ENCODE assay signal across 13 mouse cellular contexts in the genomic region with DNA sequence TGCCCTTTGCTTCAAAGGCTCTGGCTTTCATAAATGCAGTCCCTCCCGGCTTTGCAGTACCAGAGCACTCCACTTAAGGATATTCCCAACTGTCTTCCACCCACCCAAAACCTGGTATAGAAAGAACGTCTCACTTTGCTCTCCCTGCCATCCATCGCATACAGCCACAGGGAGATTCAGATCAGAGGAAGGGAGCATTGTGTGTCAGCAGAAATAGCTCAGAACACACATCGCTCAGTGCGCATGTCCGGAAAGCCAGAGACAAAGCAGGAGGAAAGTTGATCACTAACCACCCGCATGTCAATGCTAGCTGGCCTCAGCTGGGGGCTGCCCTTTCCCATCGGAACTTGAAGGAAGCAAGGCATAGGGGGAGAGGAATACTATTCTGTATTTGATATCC. TPM values are rescaled to one million over a fixed set of nuclear protein-coding genes. Genes with fewer than 3 reads are reported as not detected.
A peak's percentile ranks its signal among the peaks of the same experiment; 100 is the strongest.
DNase-seq lines count a peak whose midpoint lies in the region; ATAC-seq and TF ChIP-seq lines count a peak whose summit lies in the region.
"Had no signal": no experiment of that assay in that cellular context is flagged by ENCODE, and none has a peak within 500 bp of the region (broad histone marks: within the 10 kb centered on the region; RNA-seq: fewer than 3 reads in every experiment).

No protein-coding gene starts in this region.

- peak overlapping the region; percentile 38 for H3K4me3 ChIP-seq in bone marrow macrophage, adult 2 months (ENCODE audit: insufficient read depth, low read length)
- H3K4me3 ChIP-seq in liver, embryonic 15.5 days (replicated peaks), result peak overlapping the region; percentile 39
- H3K4me3 ChIP-seq in forebrain, embryonic 13.5 days, result no peak overlapping the region

- H3K4me2 ChIP-seq in liver, embryonic 15.5 days, result peak overlapping the region; percentile 62
- H3K4me2 ChIP-seq in forebrain, embryonic 13.5 days, result no peak overlapping the region

- peak overlapping the region; percentile 38 for H3K27ac ChIP-seq in bone marrow macrophage, adult 2 months (ENCODE audit: insufficient read depth, low read depth, low read length)
- no peak overlapping the region for H3K27ac ChIP-seq in liver, embryonic 15.5 days (replicated peaks)
- no peak overlapping the region for H3K27ac ChIP-seq in forebrain, embryonic 13.5 days

- peak; percentile 30 for ATAC-seq in CD4-positive, CD25-positive, alpha-beta regulatory T cell, adult 4 months
- no peak for ATAC-seq in liver, embryonic 15.5 days (ENCODE audit: insufficient read depth)
- no peak for ATAC-seq in forebrain, embryonic 13.5 days

- TF ChIP-seq CTCF in bone marrow macrophage, adult 2 months (IDR thresholded peaks at IDR 0.05; ENCODE audit: low read depth, low read length), result no peak

- H3K36me3 ChIP-seq in liver, embryonic 15.5 days (replicated peaks), result peaks cover 9% of the 10 kb centered on the region
- peaks cover 67% of the 10 kb centered on the region for H3K36me3 ChIP-seq in forebrain, embryonic 13.5 days (ENCODE audit: poor library complexity, severe bottlenecking)

- 0 out of 2 replicates have a peak overlapping the region, but pooled peaks have one; percentile 2 for H3K9ac ChIP-seq in liver, embryonic 15.5 days
- no peak overlapping the region for H3K9ac ChIP-seq in forebrain, embryonic 13.5 days

- 44% methylated on average over 8 of the region's 8 CpGs for WGBS in liver, embryonic 15.5 days (ENCODE audit: insufficient replicate concordance)
- 78% methylated on average over 8 of the region's 8 CpGs for WGBS in forebrain, embryonic 13.5 days

- H3K9me3 ChIP-seq in liver, embryonic 15.5 days (replicated peaks), result no peaks in the 10 kb centered on the region
- H3K9me3 ChIP-seq in forebrain, embryonic 13.5 days (replicated peaks), result no peaks in the 10 kb centered on the region

- intact Hi-C loops in left cerebral cortex, postnatal 14 days (cut with DNase I), result no loop called here

- no peaks in the 10 kb centered on the region for H3K27me3 ChIP-seq in liver, embryonic 15.5 days
- H3K27me3 ChIP-seq in forebrain, embryonic 13.5 days, result no peaks in the 10 kb centered on the region

- peaks cover 11% of the 10 kb centered on the region for H3K4me1 ChIP-seq in bone marrow macrophage, adult 2 months (ENCODE audit: control insufficient read depth, insufficient read depth, low read length)
- peaks cover 31% of the 10 kb centered on the region for H3K4me1 ChIP-seq in liver, embryonic 15.5 days (replicated peaks)
- no peaks in the 10 kb centered on the region for H3K4me1 ChIP-seq in forebrain, embryonic 13.5 days

- DNase-seq in left cerebral cortex, postnatal 14 days (ENCODE audit: low spot score in 2 of 2), result peak; percentile 37 to 60
- DNase-seq in left cerebral cortex, adult 9 months (ENCODE audit: low spot score in 2 of 2), result no peak
- DNase-seq in gastrocnemius, postnatal 4 days (ENCODE audit: low spot score in 2 of 2), result no peak
- DNase-seq: adrenal gland, adult 8-10 months; cerebellum, adult 8-10 months; heart, postnatal 4 days; kidney, adult 9 months; lung, postnatal 10 days had no signal

- TF ChIP-seq POLR2A in bone marrow macrophage, adult 2 months (IDR thresholded peaks at IDR 0.05; ENCODE audit: borderline replicate concordance, low read depth, low read length), result no peak

RNA-seq across cellular contexts. Expression of gene Muc13, which starts 38.5 kb away (rescaled TPM):
- not detected for total RNA-seq in left cerebral cortex, postnatal 14 days (2021)
- polyA plus RNA-seq in CD4-positive, CD25-positive, alpha-beta regulatory T cell, adult 4 months (2017; shearing (Covaris generic)), result under 1 TPM in 1 of 2 experiments, not detected in 1; 0.33 TPM
- polyA plus RNA-seq in bone marrow macrophage, adult 2 months (2012; ENCODE audit: insufficient read depth, insufficient read length, missing spikeins), result not detected in 2 replicates
- 0.99 and 1.6 TPM in 2 replicates for polyA plus RNA-seq in liver, embryonic 15.5 days (2015; fragmentation: Nextera tagmentation; extraction: Ambion mirVana)
- under 1 TPM; 0.10 to 0.16 TPM for total RNA-seq in gastrocnemius, postnatal 4 days (2021)
- 0.08 TPM in 1 of 2 replicates, not detected in the other for polyA plus RNA-seq in forebrain, embryonic 13.5 days (2015; fragmentation: Nextera tagmentation; extraction: Ambion mirVana)
- polyA plus RNA-seq: embryonic facial prominence, embryonic 14.5 days had no signal

Comparison
In these comparisons a context has a peak if more than half of its experiments do, and no peak if none do; other contexts are left out.
1. DNase-seq: peak in left cerebral cortex, postnatal 14 days (2 of 2); none in left cerebral cortex, adult 9 months (0 of 2) and gastrocnemius, postnatal 4 days (0 of 2).